ENCODE assay signal across 17 mouse cellular contexts in the genomic region with DNA sequence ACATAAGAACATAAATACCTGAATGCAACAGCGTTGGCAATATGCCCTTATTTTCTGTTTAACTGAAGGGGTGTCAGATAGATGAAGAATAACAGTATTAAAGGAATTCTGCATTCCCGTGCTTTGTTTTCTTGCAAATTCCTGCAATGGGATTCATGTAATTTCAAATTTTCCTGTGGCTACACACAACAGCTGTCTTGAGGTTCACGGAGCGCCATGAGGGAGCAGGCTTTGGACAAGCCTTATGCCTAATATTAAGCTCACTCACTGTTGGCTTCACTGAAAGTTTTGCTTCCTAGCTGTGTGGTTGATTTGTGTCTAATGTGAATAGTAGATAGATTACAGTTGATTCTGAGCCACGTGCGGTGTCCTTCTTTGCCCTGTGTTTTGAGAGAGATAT. TPM values are rescaled to one million over a fixed set of nuclear protein-coding genes. Genes with fewer than 3 reads are reported as not detected.
"Had no signal": no experiment of that assay in that cellular context is flagged by ENCODE, and none has a peak within 500 bp of the region (broad histone marks: within the 10 kb centered on the region; RNA-seq: fewer than 3 reads in every experiment).

No protein-coding gene starts in this region.

- DNase-seq: retina, postnatal 1 day; right cerebral cortex, adult 18-20 months; right cerebral cortex, postnatal 14 days; right cerebral cortex, postnatal 25 days; right cerebral cortex, postnatal 4 days; spleen, adult 18-20 months; thymus, adult 18-20 months; thymus, adult 2 months; thymus, postnatal 14 days; thymus, postnatal 25 days; thymus, postnatal 36 days; thymus, postnatal 4 days had no signal

- H3K27ac ChIP-seq: neural tube, embryonic 13.5 days; neural tube, embryonic 15.5 days; stomach, embryonic 15.5 days; stomach, postnatal 0 days had no signal

- H3K4me1 ChIP-seq: neural tube, embryonic 13.5 days; neural tube, embryonic 15.5 days; stomach, embryonic 15.5 days had no signal

- H3K9ac ChIP-seq: neural tube, embryonic 13.5 days; neural tube, embryonic 15.5 days; stomach, embryonic 15.5 days had no signal

- H3K4me3 ChIP-seq: neural tube, embryonic 13.5 days; neural tube, embryonic 15.5 days; stomach, embryonic 15.5 days had no signal

- H3K27me3 ChIP-seq: neural tube, embryonic 13.5 days; neural tube, embryonic 15.5 days; stomach, embryonic 15.5 days had no signal

- H3K36me3 ChIP-seq: neural tube, embryonic 13.5 days; neural tube, embryonic 15.5 days; stomach, embryonic 15.5 days had no signal

- H3K9me3 ChIP-seq: neural tube, embryonic 13.5 days; neural tube, embryonic 15.5 days; stomach, embryonic 15.5 days had no signal

- H3K4me2 ChIP-seq: neural tube, embryonic 13.5 days; neural tube, embryonic 15.5 days; stomach, embryonic 15.5 days had no signal

RNA-seq across cellular contexts. Expression of a gene that starts 47.1 kb away (rescaled TPM):
- total RNA-seq: neutrophil, adult 5-6 weeks had no signal
